Mouse (Mus musculus): ENCODE data around the gene Cfap97d2. TPM values are rescaled to one million over a fixed set of nuclear protein-coding genes. Genes with fewer than 3 reads are reported as not detected.

Gene Cfap97d2
- total RNA-seq (2021), result under 1 TPM in 1 of 2 experiments, not detected in 1; 0.26 TPM
- long read RNA-seq, experiment 1, result 0 reads
- long read RNA-seq, experiment 2, result 0 reads

DNA sequence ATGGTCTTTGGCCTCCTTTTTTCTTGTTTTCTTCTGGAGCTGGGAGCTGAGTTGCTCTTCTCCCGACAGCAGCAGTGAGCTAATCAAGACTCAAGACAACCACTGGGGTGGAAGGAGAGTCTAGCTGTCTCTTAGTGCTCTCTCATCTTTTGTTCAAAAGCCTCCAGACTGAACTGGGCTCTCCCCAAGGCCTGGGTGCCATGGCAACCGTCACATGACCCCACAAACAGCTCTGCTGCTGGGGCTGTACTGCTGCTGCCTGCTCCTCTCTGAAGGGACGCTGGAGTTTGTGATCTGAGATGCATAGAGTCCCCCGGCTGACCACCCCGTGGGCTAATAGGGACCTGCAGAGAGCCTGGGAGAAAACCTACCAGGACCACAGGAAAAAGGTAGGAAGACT, at the start of gene Cfap97d2:
TSS of gene Cfap97d2 (plus strand) at position 222 of the 400 bp plus-strand sequence.
- DNase-seq, result peak; percentile 41 to 49

DNA sequence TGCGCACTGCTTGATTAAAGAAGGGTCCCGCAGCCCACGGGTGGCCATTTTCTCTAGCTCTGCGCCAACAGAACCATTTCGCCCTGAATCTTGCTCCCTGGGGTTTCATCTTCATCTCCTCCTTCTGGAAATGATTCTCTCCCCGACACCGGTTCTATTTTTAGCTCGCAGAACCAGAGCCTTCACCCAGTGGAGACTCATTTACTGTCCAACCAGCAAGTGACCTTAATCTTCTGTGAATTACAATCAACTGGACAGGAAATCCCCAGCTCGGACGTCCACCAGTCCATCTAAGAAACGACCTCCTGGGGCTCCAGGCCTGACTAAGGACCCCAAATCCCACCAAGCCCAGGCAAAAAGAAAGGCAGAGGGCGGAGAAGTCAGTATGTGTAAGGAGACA, 48.2 kb upstream of the Cfap97d2 start:
- no peak for DNase-seq

DNA sequence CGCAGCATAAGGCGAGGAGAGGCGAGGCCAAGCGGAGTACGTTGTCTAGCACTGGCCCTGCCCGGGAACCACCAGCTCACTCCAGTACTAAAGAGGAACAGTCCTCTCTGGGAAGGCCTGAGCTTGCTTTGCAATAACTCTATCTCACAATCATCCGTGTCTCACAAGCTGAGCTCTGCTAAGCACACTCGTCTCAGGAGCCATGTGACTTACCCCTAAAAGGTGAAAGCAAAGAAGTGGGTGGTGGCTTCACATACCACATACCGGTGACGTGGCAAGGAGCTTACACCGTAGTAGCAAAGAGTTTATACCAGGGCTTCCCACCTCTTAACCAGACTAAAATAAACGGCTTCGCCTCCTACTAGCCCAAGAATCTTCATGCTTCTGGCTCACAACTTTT, 45.4 kb upstream of the Cfap97d2 start:
- DNase-seq, result no peak

DNA sequence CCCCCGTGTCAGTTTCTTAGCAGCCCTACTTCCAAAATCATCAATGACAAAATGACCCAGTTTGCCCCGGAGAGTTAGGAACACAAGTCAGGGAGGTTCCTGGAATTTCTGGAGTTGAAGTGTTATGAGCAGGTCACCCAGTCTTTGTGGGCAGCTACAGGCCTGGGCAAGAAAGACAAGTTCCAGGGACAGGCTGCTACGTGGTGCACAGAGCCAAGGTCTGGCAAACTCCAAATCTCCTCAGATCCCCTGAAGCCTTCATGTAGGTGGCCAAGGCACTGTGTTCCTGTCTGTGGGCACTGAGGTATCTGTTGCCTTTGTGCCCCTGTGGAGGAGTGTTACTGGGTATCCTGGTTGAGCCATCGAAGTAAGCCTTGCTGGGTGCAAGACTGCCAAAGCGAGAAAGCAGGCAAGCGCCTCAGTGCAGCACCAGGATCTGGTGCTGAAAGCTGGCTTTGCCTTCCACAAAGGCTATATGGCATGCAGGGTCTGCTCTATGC, 40.9 kb upstream of the Cfap97d2 start:
- DNase-seq, result no peak

DNA sequence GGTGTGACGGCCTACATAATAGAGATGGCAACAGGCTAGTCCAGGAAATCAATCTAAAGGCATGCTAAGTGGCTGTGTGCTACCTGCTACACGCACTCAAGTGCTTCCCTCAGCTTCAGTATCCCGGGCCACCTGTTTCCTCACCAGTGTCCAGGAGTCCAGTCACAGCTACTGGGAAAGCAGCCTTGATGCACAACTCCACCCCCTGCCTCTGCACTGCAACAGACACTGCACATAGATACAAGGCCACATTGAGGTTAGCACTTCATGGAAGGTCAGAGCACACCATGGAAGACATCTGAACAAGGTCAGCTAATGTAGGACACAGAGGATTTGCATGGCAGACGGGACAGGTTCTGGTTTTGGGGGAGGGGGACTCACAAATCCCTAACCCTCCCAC, 40.2 kb upstream of the Cfap97d2 start:
- no peak for DNase-seq

DNA sequence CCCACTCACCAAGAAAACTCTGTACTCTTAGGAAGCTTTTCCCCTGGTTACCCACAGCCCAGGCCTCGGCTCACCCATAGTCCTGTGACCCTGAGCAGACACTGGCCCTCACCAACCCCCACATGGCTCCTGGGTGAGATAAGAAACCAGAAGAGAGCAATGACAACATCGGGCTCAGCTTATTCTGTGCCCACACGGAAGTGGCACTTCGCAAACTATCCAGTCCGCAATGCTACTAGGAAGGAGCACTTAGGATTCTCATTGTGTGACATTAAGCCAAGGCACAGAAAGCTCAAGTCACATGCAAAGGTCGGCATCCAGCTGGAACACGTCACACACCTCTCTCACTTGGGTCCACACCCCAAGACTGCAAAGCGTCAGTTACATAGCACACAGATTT, 39.7 kb upstream of the Cfap97d2 start:
- DNase-seq, result peak in 1 of 2 experiments; percentile 51

DNA sequence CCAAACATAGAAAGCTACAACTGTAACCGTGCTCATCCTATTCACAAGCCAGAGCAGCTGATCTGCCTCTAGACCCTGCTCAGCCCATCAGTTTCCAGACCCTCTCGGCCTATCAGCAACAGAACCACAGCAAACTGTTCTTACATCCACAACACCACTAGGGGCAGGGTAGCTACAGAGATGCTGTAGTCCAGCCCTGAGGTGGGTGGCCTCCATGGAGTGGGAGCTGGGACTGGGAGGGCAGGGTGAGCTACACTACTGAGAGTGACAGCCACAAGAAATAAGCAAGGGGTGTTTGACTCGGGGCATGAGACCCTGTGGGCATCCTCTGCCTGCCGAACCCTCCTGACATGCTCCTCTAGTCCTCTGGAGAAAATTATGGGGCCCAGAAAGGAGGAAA, 37.8 kb upstream of the Cfap97d2 start:
- DNase-seq, result no peak

DNA sequence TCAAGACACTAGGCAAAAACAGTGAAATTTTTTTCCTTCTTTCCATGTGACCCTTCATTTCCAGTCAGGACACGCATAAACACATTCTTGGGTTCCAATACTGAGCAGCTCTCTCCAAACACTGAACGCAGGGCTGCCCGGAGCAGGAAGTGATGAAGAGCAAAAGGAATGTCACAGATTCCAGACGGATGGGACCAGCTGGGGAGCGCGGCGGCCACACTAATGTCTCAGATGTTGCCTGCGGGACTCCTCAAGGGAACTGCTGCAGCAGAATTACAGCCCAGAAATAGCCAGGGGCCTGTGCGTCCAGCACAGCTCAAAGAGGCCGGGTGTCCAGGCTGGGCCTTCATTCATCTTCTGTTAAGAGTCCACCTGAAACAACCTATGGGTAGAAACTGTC, 37.3 kb upstream of the Cfap97d2 start:
- peak; percentile 80 to 90 for DNase-seq

DNA sequence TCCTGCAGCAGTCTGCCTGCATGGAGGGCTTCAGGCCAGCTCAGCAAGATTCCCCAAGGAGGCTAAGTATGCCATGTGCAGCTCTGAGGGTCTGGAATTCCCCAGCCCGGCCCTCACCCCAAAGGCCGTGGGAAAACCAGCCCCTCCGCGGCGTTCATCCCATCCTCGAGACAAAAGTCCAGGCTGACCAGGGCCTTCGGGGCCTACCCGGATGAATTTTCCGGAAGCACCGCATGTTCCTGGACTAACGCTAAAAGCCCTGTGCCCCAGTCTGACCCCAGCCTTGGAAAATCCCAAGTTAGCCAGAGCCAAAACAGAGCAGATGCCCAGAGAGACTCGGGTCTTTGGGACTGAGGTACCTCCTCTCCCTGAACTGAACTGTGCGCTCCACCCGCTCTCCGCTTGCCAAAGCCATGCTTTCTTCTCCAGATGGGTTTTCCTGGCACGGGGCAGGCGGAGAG, 35.6 kb upstream of the Cfap97d2 start:
- peak in 1 of 2 experiments; percentile 69 for DNase-seq

DNA sequence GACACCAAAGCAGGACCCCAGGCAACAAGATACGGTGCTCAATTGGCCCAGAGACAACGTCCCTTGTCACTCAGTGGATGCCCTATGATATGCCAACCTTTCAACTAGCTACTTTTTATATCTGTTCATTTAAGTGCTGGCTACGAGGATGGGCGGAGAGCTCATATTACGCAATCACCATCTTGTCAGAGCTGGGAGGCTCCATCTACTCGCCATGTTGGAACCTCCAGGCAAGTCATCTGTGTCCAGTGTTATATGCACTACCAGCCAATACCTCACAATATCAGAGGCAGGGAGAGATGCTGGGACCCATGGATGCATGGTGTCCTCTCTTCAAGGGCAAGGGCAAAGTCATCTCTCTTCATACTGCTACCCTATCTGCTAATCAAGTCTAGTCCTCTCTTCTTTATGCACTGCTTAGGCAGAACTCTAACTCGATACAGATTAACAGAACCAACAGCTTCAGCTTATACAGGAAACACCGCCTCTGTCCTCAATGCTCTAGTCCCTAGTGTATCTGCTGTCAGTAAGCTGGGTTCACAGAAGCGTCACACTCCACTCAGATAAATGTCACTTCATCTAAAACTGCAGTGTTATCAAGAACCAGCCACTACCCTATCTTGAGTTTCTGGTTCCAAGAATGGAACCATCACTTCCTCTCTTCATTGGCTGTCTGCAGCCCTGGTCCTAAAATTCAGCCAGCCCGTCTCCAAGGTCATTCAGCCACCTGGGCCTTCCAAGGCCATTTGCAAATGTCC, 34.3 kb upstream of the Cfap97d2 start:
- no peak for DNase-seq

DNA sequence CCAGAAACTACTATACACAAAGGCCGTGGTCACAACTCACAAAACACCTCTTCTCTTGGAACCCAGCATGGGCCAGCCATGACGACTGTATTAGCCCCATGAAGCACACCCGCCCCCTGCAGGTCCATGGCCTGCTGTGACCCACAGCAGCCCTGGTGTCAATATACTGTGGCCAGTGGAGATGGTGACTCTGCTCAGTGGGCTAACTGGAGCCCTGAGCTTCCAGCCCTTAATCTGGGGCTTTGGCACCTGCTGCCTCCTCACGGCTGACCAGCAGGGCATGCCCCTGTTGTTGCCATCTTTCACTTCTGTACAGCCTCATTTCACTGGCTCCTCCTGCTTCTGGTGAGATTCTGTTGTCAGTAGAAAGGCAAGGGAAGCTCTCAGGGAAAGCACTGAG, 32.5 kb upstream of the Cfap97d2 start:
- peak; percentile 67 to 73 for DNase-seq

DNA sequence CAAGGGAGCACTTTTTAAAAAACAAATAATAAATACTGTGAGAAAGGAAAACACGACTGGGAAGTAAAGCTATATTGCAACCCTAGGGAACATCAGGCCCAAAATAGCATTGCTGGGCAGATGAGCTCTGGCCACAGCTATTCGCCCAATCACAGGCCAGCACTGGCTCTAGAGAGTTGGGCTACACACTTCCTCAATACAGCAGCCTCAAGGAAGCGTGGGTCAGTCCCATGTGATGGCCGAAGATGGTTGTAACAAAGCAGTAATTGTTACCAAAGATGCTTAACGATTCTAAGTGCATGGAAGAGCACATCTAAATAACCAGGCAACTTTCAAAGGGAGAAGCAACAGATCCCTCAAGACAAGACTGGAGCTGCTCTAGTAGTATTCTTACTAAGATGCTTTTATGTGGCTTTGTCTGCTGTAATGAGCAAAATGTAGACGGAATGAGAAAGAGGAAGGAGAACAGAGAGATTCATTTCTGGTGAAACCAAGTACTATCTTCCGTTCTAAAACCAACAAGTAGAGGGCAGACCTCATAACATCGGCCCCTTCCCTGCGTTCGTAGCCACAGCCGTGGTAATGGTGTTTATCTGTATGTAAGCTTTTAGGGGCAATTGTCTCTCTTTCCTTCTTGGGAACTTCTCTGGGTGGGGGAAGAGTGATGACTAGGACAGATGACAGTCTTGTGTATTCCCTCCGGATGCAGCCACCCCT, 31.2 kb upstream of the Cfap97d2 start:
- peak; percentile 56 to 81 for DNase-seq

DNA sequence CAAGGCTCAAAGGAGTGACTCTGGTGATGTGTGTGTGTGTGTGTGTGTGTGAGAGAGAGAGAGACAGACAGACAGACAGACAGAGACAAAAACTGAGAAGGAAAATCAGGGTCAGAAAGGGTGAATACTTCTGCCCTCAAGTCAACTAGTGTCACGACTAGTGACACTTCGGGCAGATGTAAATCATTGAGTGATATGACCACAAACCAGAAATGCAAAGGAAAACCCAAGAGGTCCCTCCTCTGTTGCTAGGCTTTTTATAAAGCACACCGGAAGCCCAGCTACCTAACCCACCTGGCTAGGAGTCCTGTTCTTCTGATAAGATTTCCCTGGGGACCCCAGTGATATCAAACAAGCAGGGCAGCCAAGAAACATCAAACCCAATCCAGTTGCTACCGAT, 30.6 kb upstream of the Cfap97d2 start:
- no peak for DNase-seq

DNA sequence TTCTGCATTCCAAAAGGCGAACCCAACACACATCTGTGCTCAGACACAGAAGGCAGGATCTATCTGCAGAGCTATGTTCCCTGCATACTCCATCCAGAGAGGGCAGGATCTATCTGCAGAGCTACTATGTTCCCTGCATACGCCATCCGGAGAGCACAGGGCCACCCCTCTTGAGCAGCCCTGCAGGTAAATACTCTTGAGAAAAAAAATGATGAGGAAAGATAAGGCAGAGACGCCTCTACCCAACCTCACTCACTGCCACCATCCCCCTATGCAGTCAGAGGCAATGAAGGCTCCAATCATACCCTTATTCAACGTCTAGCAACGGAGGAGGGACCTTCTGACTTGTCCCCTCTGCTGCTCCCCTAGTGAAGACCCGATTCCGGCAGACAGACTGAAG, 30.2 kb upstream of the Cfap97d2 start:
- no peak for DNase-seq

DNA sequence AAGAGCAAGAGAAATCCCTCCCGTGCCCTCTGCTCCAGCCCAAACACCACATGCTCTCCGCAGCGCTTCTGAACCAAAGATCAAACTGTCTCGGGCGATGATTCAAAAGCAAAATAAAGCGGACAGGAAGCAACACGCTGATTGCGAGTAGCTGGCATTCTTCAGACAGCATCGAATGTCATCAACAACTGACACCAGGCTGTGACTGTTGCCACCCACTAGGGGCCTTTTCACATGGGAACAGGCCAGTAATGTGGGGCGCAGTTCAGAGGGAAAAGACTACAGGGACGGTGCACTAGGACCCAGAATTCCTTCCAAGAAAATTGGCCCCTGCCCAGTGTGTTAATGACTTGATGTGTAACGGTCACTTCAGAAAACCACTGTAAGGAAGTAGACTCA, 29.4 kb upstream of the Cfap97d2 start:
- peak; percentile 81 to 83 for DNase-seq

DNA sequence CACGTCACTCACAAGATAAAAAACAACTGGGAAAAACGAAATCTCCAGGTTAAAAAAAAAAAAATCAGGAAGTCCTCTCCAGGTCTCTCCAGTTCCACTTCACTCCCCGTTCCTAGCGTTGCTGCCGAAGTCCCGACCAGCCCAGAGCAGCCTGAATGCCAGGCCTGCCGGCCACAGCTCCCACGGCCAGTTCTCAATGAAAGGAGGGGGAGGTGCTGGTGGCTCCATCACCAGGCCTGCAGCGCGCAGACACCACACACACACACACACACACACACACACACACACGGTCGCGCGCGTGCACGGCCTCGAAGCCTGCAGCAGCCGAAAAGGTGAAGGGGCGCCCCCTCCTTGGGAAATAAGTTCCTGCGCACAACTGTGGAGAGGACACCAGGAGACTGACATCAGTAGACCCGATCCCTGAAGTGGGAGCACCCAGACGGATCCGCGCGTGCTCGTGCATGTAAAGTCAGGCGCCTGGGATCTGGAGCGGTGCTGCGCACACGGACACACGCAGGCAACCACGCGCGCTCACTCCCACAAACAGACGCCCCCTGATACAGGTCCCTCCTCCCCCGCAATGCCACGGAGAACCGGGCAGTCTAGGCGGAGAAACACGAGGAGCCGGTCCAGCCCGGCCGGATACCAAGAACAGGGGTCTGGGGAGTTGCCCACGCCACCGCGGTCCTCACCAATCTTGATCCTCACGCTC, 28.8 kb upstream of the Cfap97d2 start:
- DNase-seq, result peak; percentile 67 to 79

DNA sequence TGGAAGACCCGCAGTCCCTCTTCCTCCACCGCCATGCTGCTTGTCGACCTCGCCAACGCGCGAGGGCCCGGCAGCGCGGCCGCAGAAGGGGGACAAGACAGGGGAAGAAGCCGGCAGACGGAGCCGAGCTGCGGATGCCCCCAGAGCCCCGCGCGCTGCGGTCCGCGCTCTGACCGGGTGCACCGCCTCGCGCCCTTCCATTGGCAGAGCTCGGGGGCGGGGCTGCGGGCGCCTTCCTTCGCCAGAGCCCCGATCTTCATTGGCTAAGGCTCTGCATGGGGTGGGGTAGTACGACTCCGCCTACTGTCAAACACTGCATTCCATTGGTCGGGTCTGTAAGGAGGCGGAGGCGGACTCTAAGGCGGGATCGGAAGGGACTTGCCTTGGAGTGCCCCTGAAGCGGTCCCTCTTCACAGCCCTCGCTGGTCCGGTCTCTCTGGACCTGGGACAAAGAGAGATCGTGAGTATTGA, 28.2 kb upstream of the Cfap97d2 start, which contains the start of gene Rasa3:
TSS of gene Rasa3 (minus strand) at position 191 of the 471 bp plus-strand sequence.
- peak; percentile 96 to 98 for DNase-seq

DNA sequence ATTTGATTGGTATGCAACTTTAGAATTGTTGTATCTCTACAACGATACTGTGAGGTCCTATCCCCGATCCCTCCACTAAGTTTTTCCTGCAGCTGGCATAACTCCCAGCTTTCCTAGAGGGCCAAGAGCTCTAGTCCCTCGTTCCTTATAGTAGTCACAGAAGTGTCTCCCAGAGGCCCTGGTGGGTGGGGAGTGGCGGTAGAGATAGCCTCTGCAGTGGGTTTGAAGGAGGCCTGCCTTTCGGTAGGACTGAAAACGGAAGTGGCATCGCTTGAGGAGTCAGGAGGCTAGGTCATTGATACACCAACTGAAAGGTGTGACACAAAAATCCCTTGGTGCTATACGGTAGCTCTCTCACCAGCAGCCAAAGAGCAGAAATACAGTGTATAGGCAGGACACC, 27.5 kb upstream of the Cfap97d2 start:
- no peak for DNase-seq

DNA sequence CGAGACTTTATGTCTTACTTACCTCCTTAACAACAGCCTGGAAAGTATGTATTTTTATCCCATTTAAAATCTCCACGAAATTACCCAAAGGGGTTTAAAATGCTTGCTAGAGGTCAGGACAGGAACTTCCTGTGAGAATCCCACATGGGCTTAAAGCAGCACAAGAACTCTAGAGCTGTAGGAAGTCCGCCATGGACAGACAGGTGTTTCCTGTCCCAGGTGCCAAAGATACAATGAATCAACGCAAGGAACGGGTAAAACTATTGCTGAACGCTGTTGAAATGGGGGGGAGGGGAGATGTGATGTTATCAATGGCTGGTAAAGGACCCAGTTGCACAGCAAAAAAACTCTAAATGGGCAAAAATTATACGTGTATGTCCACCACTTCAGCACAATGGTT, 21.6 kb upstream of the Cfap97d2 start:
- no peak for DNase-seq

DNA sequence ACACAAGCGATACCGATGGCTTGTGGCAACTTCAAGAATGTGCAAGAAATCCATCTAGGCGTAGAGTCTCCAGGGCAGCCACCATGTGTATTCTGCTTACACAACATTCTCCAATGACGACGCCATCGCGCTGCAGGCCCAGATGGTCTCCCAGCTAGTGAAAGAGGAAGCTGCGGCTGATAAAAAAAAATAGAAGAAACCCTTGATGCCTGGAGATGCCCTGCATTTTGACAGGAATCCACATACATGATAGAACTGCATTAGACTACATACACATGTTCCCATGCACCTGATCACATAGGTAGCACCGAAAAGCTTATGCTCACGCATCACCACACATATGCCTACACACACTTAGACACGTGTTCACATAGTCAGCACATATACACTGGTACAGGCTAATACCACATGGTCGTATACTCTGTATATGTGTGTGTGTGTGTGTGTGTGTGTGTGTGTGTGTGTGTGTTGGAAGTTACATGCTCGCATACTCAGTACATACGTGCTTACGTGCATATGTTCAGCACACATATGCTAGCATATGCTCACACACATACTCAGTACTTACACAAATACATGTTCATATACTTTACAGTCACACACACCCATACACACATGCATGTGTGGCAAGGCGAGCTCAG, 19.9 kb upstream of the Cfap97d2 start:
- peak; percentile 11 to 68 for DNase-seq

DNA sequence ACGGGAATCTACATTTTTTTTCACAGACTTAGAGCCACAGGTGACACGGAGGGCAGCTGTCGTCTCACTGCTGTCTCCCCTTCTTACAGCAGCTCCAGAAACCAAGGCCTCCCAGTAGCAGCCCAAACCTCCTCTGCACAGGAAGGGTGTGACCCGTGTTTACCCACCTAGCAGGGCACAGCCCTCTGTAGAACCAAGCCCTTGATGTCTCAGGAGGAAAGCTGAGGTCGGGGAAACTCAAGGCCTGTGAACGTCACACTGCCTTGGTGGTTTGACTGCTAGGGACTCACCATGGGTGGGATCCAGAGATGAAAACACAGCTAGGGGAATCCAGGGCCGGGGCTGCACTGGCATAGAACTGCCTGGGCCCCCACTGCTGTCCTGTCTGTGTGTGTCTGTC, 19.3 kb upstream of the Cfap97d2 start:
- DNase-seq, result peak in 1 of 2 experiments; percentile 1

All from heart, adult 18-20 months (tissue).